Mouse (Mus musculus): Measurements from ENCODE around the gene Vmn1r88. TPM values are rescaled to one million over a fixed set of nuclear protein-coding genes. Genes with fewer than 3 reads are reported as not detected.
"Not testable (repeated sequence)": the region's sequence is repeated elsewhere in the genome, so short reads cannot be mapped to it uniquely, and the experiment has no call there.

Gene Vmn1r88
- polyA plus RNA-seq (2014; fragmentation: Nextera tagmentation; extraction: Ambion mirVana): not detected in 2 replicates

GRCm38 (mm10) chr7:13159268-13159667, at the start of gene Vmn1r88:
Gene Vmn1r88, plus strand, starts transcription at chr7:13159568.
- H3K27ac ChIP-seq (ENCODE audit: low read depth, low read length): no peak within 1 kb of the TSS
- H3K27me3 ChIP-seq (ENCODE audit: control insufficient read depth, insufficient read depth, low read length): no peaks in the 10 kb centered on the region
- no peak within 1 kb of the TSS for H3K9ac ChIP-seq (replicated peaks; ENCODE audit: low read depth, low read length)
- no peaks in the 10 kb centered on the region for H3K9me3 ChIP-seq (ENCODE audit: control insufficient read depth, low read length)
- H3K4me1 ChIP-seq (ENCODE audit: control insufficient read depth, insufficient read depth, low read length): no peaks in the 10 kb centered on the region
- no peak within 1 kb of the TSS for H3K4me3 ChIP-seq (ENCODE audit: low read depth, low read length)
- no peak for ATAC-seq (ENCODE audit: low read depth)
- H3K36me3 ChIP-seq (ENCODE audit: control insufficient read depth, insufficient read depth, low read length): no peaks in the 10 kb centered on the region
- no peak within 1 kb of the TSS for H3K4me2 ChIP-seq (ENCODE audit: low read depth, low read length)

- H3K36me3 ChIP-seq (ENCODE audit: control insufficient read depth, insufficient read depth, low read length): no peaks in the 10 kb centered on the region
- ATAC-seq (ENCODE audit: low read depth): no peak
Observed at GRCm38 (mm10) chr7:13119817-13120216, 39.6 kb upstream of the Vmn1r88 start, which contains the start of gene Vmn1r86. Gene Vmn1r86, minus strand, starts transcription at chr7:13119917.

GRCm38 (mm10) chr7:13123554-13124153, 35.7 kb upstream of the Vmn1r88 start:
- not testable (repeated sequence) for H3K9ac ChIP-seq (replicated peaks; ENCODE audit: low read depth, low read length); H3K27me3 ChIP-seq (ENCODE audit: control insufficient read depth, insufficient read depth, low read length); H3K27ac ChIP-seq (ENCODE audit: low read depth, low read length); H3K9me3 ChIP-seq (ENCODE audit: control insufficient read depth, low read length); H3K36me3 ChIP-seq (ENCODE audit: control insufficient read depth, insufficient read depth, low read length); H3K4me1 ChIP-seq (ENCODE audit: control insufficient read depth, insufficient read depth, low read length); H3K4me3 ChIP-seq (ENCODE audit: low read depth, low read length)
- 2% methylated on average over 10 of the region's 34 CpGs for WGBS
- H3K4me2 ChIP-seq (ENCODE audit: low read depth, low read length): peak overlapping the region; percentile 35; the same call in 1 of the 2 replicates
- peak; percentile 98 for ATAC-seq (ENCODE audit: low read depth)

More at GRCm38 (mm10) chr7:13119817-13120216, 39.6 kb upstream of the Vmn1r88 start, which contains the start of gene Vmn1r86:
- Histone ChIP-seq H3K4me2 (ENCODE audit: low read depth, low read length) (no peak within 1 kb of the TSS), H3K4me1 (ENCODE audit: control insufficient read depth, insufficient read depth, low read length) (no peaks in the 10 kb centered on the region), H3K4me3 (ENCODE audit: low read depth, low read length) (no peak within 1 kb of the TSS), H3K27me3 (ENCODE audit: control insufficient read depth, insufficient read depth, low read length) (no peaks in the 10 kb centered on the region), H3K9me3 (ENCODE audit: control insufficient read depth, low read length) (no peaks in the 10 kb centered on the region), H3K27ac (ENCODE audit: low read depth, low read length) (no peak within 1 kb of the TSS), H3K9ac (replicated peaks; ENCODE audit: low read depth, low read length) (no peak within 1 kb of the TSS)

- Histone ChIP-seq H3K4me3 (ENCODE audit: low read depth, low read length) (no peak overlapping the region), H3K36me3 (ENCODE audit: control insufficient read depth, insufficient read depth, low read length) (no peaks in the 10 kb centered on the region), H3K4me1 (ENCODE audit: control insufficient read depth, insufficient read depth, low read length) (no peaks in the 10 kb centered on the region), H3K27me3 (ENCODE audit: control insufficient read depth, insufficient read depth, low read length) (no peaks in the 10 kb centered on the region), H3K9ac (replicated peaks; ENCODE audit: low read depth, low read length) (no peak overlapping the region), H3K4me2 (ENCODE audit: low read depth, low read length) (no peak overlapping the region), H3K27ac (ENCODE audit: low read depth, low read length) (no peak overlapping the region), H3K9me3 (ENCODE audit: control insufficient read depth, low read length) (no peaks in the 10 kb centered on the region)
- no peak for ATAC-seq (ENCODE audit: low read depth)
- 93% methylated on average over 2 of the region's 2 CpGs for WGBS
Observed at GRCm38 (mm10) chr7:13131856-13132255, 27.5 kb upstream of the Vmn1r88 start.

- ATAC-seq (ENCODE audit: low read depth): no peak
- H3K9me3 ChIP-seq (ENCODE audit: control insufficient read depth, low read length): no peaks in the 10 kb centered on the region
- no peak overlapping the region for H3K27ac ChIP-seq (ENCODE audit: low read depth, low read length)
Observed at GRCm38 (mm10) chr7:13137340-13137739, 22.0 kb upstream of the Vmn1r88 start.

DNA sequence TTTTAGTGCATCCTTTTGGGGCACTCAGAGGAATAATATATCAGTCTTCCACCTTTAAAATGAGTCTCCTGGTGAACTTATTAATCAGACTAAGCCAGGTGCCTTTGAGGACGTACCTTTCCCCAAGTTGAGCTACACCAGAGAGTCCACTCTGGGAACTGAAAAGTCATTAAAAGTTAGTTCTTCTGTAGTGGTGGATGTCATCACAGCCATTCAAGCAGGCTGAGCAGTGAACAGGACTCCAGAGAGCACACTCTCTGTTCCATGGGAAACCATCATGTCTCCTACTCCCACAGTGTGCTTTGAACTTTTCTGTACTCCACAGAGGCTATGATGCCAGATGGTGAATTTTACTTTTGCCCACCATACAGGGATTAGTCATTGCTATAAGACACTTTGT, 19.3 kb upstream of the Vmn1r88 start, which contains the start of gene Vmn1r87:
Vmn1r87 (minus strand) TSS at position 101 of the 400 bp plus-strand sequence.
- 69% methylated on average over 1 of the region's 1 CpGs for WGBS
- H3K9ac ChIP-seq (replicated peaks; ENCODE audit: low read depth, low read length): no peak within 1 kb of the TSS
- no peak within 1 kb of the TSS for H3K4me3 ChIP-seq (ENCODE audit: low read depth, low read length)
- ATAC-seq (ENCODE audit: low read depth): no peak
- H3K9me3 ChIP-seq (ENCODE audit: control insufficient read depth, low read length): no peaks in the 10 kb centered on the region
- H3K27ac ChIP-seq (ENCODE audit: low read depth, low read length): no peak within 1 kb of the TSS
- no peaks in the 10 kb centered on the region for H3K4me1 ChIP-seq (ENCODE audit: control insufficient read depth, insufficient read depth, low read length)
- no peaks in the 10 kb centered on the region for H3K36me3 ChIP-seq (ENCODE audit: control insufficient read depth, insufficient read depth, low read length)
- H3K27me3 ChIP-seq (ENCODE audit: control insufficient read depth, insufficient read depth, low read length): no peaks in the 10 kb centered on the region
- no peak within 1 kb of the TSS for H3K4me2 ChIP-seq (ENCODE audit: low read depth, low read length)

More at GRCm38 (mm10) chr7:13137340-13137739, 22.0 kb upstream of the Vmn1r88 start:
- Histone ChIP-seq H3K27me3 (ENCODE audit: control insufficient read depth, insufficient read depth, low read length) (no peaks in the 10 kb centered on the region), H3K9ac (replicated peaks; ENCODE audit: low read depth, low read length) (no peak overlapping the region), H3K4me2 (ENCODE audit: low read depth, low read length) (no peak overlapping the region), H3K4me3 (ENCODE audit: low read depth, low read length) (no peak overlapping the region), H3K36me3 (ENCODE audit: control insufficient read depth, insufficient read depth, low read length) (no peaks in the 10 kb centered on the region), H3K4me1 (ENCODE audit: control insufficient read depth, insufficient read depth, low read length) (no peaks in the 10 kb centered on the region)

DNA sequence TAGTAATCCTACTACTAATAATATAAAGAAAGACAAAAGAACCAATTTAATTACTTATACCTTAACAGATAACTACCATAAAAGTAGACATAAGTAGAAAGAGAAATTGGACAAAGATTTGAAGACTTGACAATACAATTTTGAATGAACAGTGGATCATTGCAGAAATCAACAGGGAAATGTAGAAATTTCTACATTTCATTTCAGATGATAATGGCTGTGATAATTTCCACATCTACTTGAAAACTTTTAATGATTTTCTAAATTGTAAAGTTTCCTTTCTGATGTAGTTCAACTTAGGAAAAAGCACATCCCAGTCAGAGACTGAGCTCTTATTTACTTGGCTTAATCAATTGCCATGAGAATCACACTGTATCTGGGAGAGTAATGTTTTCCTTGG, 53.4 kb downstream of the Vmn1r88 start, which contains the start of gene Vmn1r89:
Vmn1r89 (plus strand) TSS at position 301 of the 400 bp plus-strand sequence.
- Histone ChIP-seq H3K9ac (replicated peaks; ENCODE audit: low read depth, low read length) (no peak within 1 kb of the TSS), H3K27ac (ENCODE audit: low read depth, low read length) (no peak within 1 kb of the TSS), H3K4me3 (ENCODE audit: low read depth, low read length) (no peak within 1 kb of the TSS), H3K4me2 (ENCODE audit: low read depth, low read length) (no peak within 1 kb of the TSS), H3K4me1 (ENCODE audit: control insufficient read depth, insufficient read depth, low read length) (no peaks in the 10 kb centered on the region), H3K9me3 (ENCODE audit: control insufficient read depth, low read length) (no peaks in the 10 kb centered on the region), H3K36me3 (ENCODE audit: control insufficient read depth, insufficient read depth, low read length) (no peaks in the 10 kb centered on the region), H3K27me3 (ENCODE audit: control insufficient read depth, insufficient read depth, low read length) (no peaks in the 10 kb centered on the region)
- ATAC-seq (ENCODE audit: low read depth): no peak

Other genes starting within 250 kb of the Vmn1r88 start
- 687 and 695 TPM in 2 replicates for gene Rps5, start 237.3 kb upstream of the Vmn1r88 start, polyA plus RNA-seq (2014; fragmentation: Nextera tagmentation; extraction: Ambion mirVana)
- gene Rnf225, start 232.2 kb upstream of the Vmn1r88 start, polyA plus RNA-seq (2014; fragmentation: Nextera tagmentation; extraction: Ambion mirVana): 0.68 and 1.3 TPM in 2 replicates
- gene Zfp324, start 193.7 kb upstream of the Vmn1r88 start, polyA plus RNA-seq (2014; fragmentation: Nextera tagmentation; extraction: Ambion mirVana): 10.6 and 12.7 TPM in 2 replicates
- gene Zfp446, start 181.7 kb upstream of the Vmn1r88 start, polyA plus RNA-seq (2014; fragmentation: Nextera tagmentation; extraction: Ambion mirVana): 9.8 and 10.3 TPM in 2 replicates
- 0.17 and 0.37 TPM in 2 replicates for gene Slc27a5, start 161.4 kb upstream of the Vmn1r88 start, polyA plus RNA-seq (2014; fragmentation: Nextera tagmentation; extraction: Ambion mirVana)
- gene Trim28, start 160.5 kb upstream of the Vmn1r88 start, polyA plus RNA-seq (2014; fragmentation: Nextera tagmentation; extraction: Ambion mirVana): 251 and 280 TPM in 2 replicates
- 36.0 and 40.5 TPM in 2 replicates for gene Zbtb45, start 149.5 kb upstream of the Vmn1r88 start, polyA plus RNA-seq (2014; fragmentation: Nextera tagmentation; extraction: Ambion mirVana)
- 196 and 199 TPM in 2 replicates for gene Chmp2a, start 124.8 kb upstream of the Vmn1r88 start, polyA plus RNA-seq (2014; fragmentation: Nextera tagmentation; extraction: Ambion mirVana)
- gene Ube2m, start 121.3 kb upstream of the Vmn1r88 start, polyA plus RNA-seq (2014; fragmentation: Nextera tagmentation; extraction: Ambion mirVana): 142 and 146 TPM in 2 replicates
- gene Mzf1, start 104.8 kb upstream of the Vmn1r88 start, polyA plus RNA-seq (2014; fragmentation: Nextera tagmentation; extraction: Ambion mirVana): 8.4 and 9.0 TPM in 2 replicates
- gene Vmn1r85, start 64.4 kb upstream of the Vmn1r88 start, polyA plus RNA-seq (2014; fragmentation: Nextera tagmentation; extraction: Ambion mirVana): 0.06 and 0.17 TPM in 2 replicates
- gene Vmn1r86, start 39.7 kb upstream of the Vmn1r88 start, polyA plus RNA-seq (2014; fragmentation: Nextera tagmentation; extraction: Ambion mirVana): not detected in 2 replicates
- not detected in 2 replicates for gene Vmn1r87, start 19.4 kb upstream of the Vmn1r88 start, polyA plus RNA-seq (2014; fragmentation: Nextera tagmentation; extraction: Ambion mirVana)
- not detected in 2 replicates for gene Vmn1r89, start 53.5 kb downstream of the Vmn1r88 start, polyA plus RNA-seq (2014; fragmentation: Nextera tagmentation; extraction: Ambion mirVana)
- 27.5 and 29.1 TPM in 2 replicates for gene Lig1, start 117.7 kb downstream of the Vmn1r88 start, polyA plus RNA-seq (2014; fragmentation: Nextera tagmentation; extraction: Ambion mirVana)
- gene Zswim9, start 119.2 kb downstream of the Vmn1r88 start, polyA plus RNA-seq (2014; fragmentation: Nextera tagmentation; extraction: Ambion mirVana): 4.9 and 5.8 TPM in 2 replicates
- gene Pla2g4c, start 165.1 kb downstream of the Vmn1r88 start, polyA plus RNA-seq (2014; fragmentation: Nextera tagmentation; extraction: Ambion mirVana): 0.62 and 1.1 TPM in 2 replicates
- not detected in 2 replicates for gene Cabp5, start 238.6 kb downstream of the Vmn1r88 start, polyA plus RNA-seq (2014; fragmentation: Nextera tagmentation; extraction: Ambion mirVana)

Measured in neural tube, embryonic 14.5 days (tissue).